Mouse (Mus musculus) heart, embryonic 10.5 days (tissue): Measurements from ENCODE around the gene Ces5a. TPM values are rescaled to one million over a fixed set of nuclear protein-coding genes. Genes with fewer than 3 reads are reported as not detected.
A peak's percentile ranks its signal among the peaks of the same experiment; 100 is the strongest.

ENCODE experiments used
- DNase-seq: peaks from one replicate; pipeline ENCODE4 v3.0.0-alpha.2; 2017; ENCODE audit warnings: low spot score
- H3K27ac ChIP-seq: fragments of 300-500 bp; sonication (generic); 2 replicates; pipeline ENCODE4 v1.5.1; 2016; ENCODE audit warnings: mild to moderate bottlenecking
- H3K27me3 ChIP-seq: fragments of 300-500 bp; sonication (generic); 2 replicates; pipeline ENCODE4 v1.6.1; 2016; ENCODE audit warnings: mild to moderate bottlenecking; ENCODE audit not compliant: poor library complexity, insufficient read depth, severe bottlenecking
- H3K36me3 ChIP-seq: fragments of 300-500 bp; sonication (generic); 2 replicates; pipeline ENCODE4 v1.6.1; 2016; ENCODE audit warnings: mild to moderate bottlenecking, moderate library complexity
- H3K4me1 ChIP-seq: fragments of 300-500 bp; sonication (generic); 2 replicates; pipeline ENCODE4 v1.6.1; 2016; ENCODE audit warnings: mild to moderate bottlenecking
- H3K4me3 ChIP-seq: fragments of 300-500 bp; sonication (generic); 2 replicates; pipeline ENCODE4 v1.5.1; 2016; ENCODE audit warnings: mild to moderate bottlenecking, moderate library complexity
- H3K9me3 ChIP-seq: fragments of 300-500 bp; sonication (generic); 2 replicates; pipeline ENCODE4 v1.6.1; 2016; ENCODE audit warnings: mild to moderate bottlenecking, moderate library complexity
- WGBS: fragments of 180-500 bp; shearing (Covaris S2); methylation state at CpG from one replicate; pipeline ENCODE4 v1.1.7; 2016; 5-methylcytosine and 5-hydroxymethylcytosine counted together
- polyA plus RNA-seq: library from polyadenylated mRNA; unstranded; fragments of >200 nt; fragmentation: Nextera tagmentation; extraction: Ambion mirVana; gene quantifications from 2 replicates; pipeline ENCODE4 v1.2.1, GENCODE M21; 2016

The Ces5a gene
- not detected in 2 replicates for polyA plus RNA-seq

DNA sequence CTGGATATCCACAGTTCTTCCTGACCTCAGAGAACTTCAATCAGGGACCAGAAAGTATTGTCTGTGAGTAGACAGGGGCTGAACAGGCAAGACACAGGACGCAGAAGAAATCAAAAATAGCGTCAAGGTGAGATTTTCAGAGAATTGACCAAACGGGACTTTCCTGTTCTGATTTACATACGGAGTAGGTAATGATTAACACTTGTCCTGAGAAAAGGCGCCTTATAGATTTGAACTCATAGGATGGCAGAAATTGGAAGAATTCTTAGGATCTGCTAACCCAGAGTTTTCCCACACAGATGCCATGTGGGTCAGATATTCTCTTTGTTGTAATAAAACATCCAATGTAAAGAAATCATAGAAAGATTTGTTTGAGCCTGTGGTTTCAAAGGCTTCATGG lies at the start of gene Ces5a:
Ces5a (minus strand) TSS at position 101 of the 400 bp plus-strand sequence.
- no peaks in the 10 kb centered on the region for H3K9me3 ChIP-seq
- DNase-seq: no peak

DNA sequence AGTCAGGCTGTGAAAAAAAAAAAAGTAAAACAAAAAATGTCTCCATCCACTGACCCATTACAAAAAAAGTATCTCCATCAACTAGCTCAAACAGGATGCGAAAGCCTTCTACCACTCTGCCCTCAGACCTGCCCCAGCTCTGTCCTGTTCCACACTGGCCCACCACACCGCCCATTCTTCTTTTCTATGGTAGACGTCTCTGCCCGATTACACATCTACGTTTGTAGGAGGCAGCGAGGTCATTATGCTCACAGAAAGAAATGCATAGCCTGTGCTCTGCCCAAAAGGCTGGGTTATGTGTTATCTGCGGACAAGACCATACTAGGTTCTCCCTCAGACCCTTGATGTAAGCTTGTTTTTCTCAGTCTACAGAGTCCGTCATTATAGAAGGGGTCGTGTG lies 37.2 kb upstream of the Ces5a start:
- peak; percentile 59 for DNase-seq
- WGBS: 84% methylated on average over 9 of the region's 9 CpGs

More for the DNA sequence above, at the start of gene Ces5a:
- Histone ChIP-seq H3K27ac (no peak within 1 kb of the TSS), H3K4me3 (no peak within 1 kb of the TSS), H3K4me1 (no peaks in the 10 kb centered on the region), H3K36me3 (no peaks in the 10 kb centered on the region), H3K27me3 (no peaks in the 10 kb centered on the region)
- WGBS: 83% methylated on average over 5 of the region's 5 CpGs

DNA sequence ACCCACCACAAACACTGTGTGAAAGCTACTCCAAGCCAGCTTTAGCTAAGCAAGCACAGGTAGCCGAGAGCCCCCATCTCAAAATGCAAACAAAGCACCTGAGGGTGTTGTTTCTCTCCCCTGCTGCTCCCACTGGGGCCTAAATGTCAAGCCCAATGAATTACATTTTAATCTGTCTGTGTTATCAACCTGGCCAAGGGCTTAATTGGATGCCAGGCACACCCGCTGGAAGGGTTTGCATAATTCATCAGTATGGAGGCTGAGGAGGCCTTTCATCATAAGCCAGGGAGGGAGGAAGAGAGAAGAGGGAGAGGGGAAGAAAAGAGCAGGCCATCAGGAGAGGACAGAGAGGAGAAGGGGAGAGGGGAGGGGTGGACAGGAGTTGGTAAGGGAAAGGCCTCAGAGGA lies 36.5 kb upstream of the Ces5a start:
- peak; percentile 68 for DNase-seq

More for the DNA sequence above, 37.2 kb upstream of the Ces5a start:
- no peaks in the 10 kb centered on the region for H3K27me3 ChIP-seq
- 0 out of 2 replicates have a peak, but pooled peaks cover 4% of the 10 kb centered on the region for H3K36me3 ChIP-seq
- 0 out of 2 replicates have a peak, but pooled peaks cover 5% of the 10 kb centered on the region for H3K9me3 ChIP-seq
- no peak overlapping the region for H3K4me3 ChIP-seq
- no peak overlapping the region for H3K27ac ChIP-seq
- H3K4me1 ChIP-seq: peaks cover 30% of the 10 kb centered on the region

DNA sequence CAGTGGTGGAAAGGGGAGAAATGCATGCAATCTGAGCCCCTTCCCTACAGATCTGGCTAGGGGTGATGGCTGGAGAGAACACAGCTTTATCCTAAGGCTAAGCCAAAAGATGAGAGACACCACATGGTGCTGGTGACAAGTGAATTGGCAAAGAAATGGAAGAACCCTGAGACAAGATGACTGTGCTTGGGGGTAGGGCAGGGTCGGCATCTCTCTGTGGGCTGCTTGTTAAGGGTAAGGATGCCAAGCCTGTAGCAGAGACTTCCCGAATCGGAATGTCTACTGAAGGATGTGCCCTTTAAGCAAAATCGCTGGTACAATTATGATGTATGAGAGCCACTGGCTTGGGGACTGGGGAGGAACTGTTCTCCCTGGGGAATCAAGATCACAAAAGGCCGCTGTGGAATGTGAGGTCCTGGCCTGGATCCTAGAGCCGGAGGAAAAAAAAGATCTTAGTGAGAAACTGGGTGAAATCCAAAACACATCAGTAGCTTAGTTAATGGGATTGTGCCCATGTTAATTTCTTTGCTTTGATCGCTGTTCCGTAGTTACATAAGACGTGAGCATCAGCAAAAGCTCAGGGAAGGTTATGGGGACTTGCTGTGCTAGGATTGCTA lies 35.8 kb upstream of the Ces5a start:
- H3K4me3 ChIP-seq: no peak overlapping the region
- H3K36me3 ChIP-seq: 0 out of 2 replicates have a peak, but pooled peaks cover 4% of the 10 kb centered on the region
- no peaks in the 10 kb centered on the region for H3K27me3 ChIP-seq
- WGBS: 29% methylated on average over 9 of the region's 9 CpGs
- H3K4me1 ChIP-seq: peaks cover 30% of the 10 kb centered on the region
- DNase-seq: peak; percentile 59
- 0 out of 2 replicates have a peak, but pooled peaks cover 5% of the 10 kb centered on the region for H3K9me3 ChIP-seq
- peak overlapping the region; percentile 79 for H3K27ac ChIP-seq

More for the DNA sequence above, 36.5 kb upstream of the Ces5a start:
- 46% methylated on average over 2 of the region's 2 CpGs for WGBS
- Histone ChIP-seq H3K27ac (peak overlapping the region; percentile 53), H3K4me3 (no peak overlapping the region), H3K27me3 (no peaks in the 10 kb centered on the region), H3K9me3 (0 out of 2 replicates have a peak, but pooled peaks cover 5% of the 10 kb centered on the region), H3K4me1 (peaks cover 30% of the 10 kb centered on the region), H3K36me3 (0 out of 2 replicates have a peak, but pooled peaks cover 4% of the 10 kb centered on the region)

DNA sequence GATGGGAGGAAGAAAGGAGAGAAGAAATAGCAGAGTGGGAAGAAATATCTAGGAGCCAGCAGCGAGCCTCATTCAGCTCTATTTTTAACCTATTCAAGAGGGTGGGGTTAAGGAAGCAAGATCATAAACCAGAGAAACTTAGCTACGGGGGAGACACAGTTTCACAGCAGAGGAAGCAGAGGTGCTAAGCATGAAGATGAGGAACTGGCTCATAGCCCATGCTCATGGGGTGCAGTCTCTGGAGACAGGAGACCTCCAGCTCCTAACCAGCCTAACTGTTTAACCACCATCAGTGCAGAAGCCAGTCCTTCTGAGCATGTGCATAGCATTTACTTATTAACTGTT lies 34.5 kb upstream of the Ces5a start:
- H3K9me3 ChIP-seq: 0 out of 2 replicates have a peak, but pooled peaks cover 5% of the 10 kb centered on the region
- peak overlapping the region; percentile 79 for H3K27ac ChIP-seq
- 20% methylated on average over 2 of the region's 2 CpGs for WGBS
- peaks cover 30% of the 10 kb centered on the region for H3K4me1 ChIP-seq
- peak; percentile 62 for DNase-seq
- H3K27me3 ChIP-seq: no peaks in the 10 kb centered on the region
- H3K36me3 ChIP-seq: 0 out of 2 replicates have a peak, but pooled peaks cover 4% of the 10 kb centered on the region
- H3K4me3 ChIP-seq: peak overlapping the region; percentile 6; the same call in 1 of the 2 replicates

DNA sequence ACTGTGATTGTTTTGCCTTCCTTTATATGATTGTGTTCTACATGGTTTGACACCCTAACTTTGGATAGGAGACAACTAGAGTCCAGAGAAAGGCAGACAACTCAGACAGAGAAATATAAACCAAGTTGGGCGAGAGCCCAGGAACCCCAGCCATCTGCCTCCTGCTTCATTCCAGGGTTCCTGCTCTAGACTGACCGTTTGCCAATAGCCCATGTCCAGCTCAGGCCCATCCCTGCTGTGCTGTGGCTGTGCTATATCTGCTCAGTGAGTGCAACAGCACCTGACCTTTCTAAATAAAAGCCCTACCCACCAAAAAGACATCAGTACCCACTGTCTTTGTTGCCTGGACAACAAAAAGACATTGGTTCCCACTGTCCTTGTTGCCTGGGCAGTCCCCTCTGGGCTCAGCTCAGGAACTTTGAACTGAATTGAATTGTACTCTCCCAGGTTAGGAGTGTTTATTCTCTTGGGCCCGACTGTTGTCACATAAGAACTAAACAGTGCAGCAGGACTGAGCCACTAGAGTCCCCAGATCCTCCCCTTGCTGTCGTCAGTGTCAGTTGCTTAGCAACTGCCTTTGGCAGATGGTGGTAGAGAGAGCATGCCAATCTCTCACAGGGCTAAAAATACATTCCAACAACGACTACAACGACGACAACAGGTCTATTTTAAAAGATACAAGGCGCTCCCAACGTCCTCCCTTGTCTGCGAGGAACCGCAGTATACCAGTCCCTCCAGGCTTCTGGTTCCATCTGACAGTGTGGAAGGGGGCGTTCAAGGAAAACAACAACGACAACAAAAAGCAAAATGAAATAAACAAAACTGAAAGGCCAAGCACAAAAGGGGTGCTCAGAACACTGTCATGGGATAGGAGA lies 33.9 kb upstream of the Ces5a start:
- Histone ChIP-seq H3K4me3 (peak overlapping the region; percentile 6; the same call in 1 of the 2 replicates), H3K27me3 (no peaks in the 10 kb centered on the region)
- DNase-seq: peak; percentile 86

DNA sequence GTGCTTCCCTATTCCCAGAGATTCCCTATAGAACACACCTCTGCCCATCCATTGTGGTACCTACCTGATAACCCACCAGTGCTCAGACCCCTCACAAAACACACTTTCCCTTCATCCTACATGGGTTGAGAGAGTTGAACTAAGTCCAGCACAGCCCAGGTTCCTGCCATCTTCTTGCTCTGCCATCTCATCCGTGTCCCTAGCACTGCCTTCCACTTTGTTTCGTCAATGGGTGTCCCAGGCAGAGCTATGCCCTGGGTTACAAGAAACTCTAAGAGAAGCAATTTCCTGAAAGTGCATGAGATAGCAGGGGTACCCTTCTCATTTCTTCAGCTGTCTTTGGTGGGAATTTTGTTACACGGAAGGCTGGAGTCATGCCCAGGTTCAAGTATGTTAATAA lies 33.0 kb upstream of the Ces5a start:
- Histone ChIP-seq H3K9me3 (0 out of 2 replicates have a peak, but pooled peaks cover 5% of the 10 kb centered on the region), H3K27ac (peak overlapping the region; percentile 79; the same call in 1 of the 2 replicates), H3K27me3 (no peaks in the 10 kb centered on the region), H3K36me3 (0 out of 2 replicates have a peak, but pooled peaks cover 4% of the 10 kb centered on the region), H3K4me3 (no peak overlapping the region), H3K4me1 (peaks cover 30% of the 10 kb centered on the region)
- DNase-seq: no peak
- WGBS: 93% methylated on average over 3 of the region's 3 CpGs

More for the DNA sequence above, 33.9 kb upstream of the Ces5a start:
- Histone ChIP-seq H3K27ac (peak overlapping the region; percentile 79), H3K4me1 (peaks cover 30% of the 10 kb centered on the region), H3K36me3 (0 out of 2 replicates have a peak, but pooled peaks cover 4% of the 10 kb centered on the region), H3K9me3 (0 out of 2 replicates have a peak, but pooled peaks cover 5% of the 10 kb centered on the region)
- WGBS: 33% methylated on average over 13 of the region's 13 CpGs

DNA sequence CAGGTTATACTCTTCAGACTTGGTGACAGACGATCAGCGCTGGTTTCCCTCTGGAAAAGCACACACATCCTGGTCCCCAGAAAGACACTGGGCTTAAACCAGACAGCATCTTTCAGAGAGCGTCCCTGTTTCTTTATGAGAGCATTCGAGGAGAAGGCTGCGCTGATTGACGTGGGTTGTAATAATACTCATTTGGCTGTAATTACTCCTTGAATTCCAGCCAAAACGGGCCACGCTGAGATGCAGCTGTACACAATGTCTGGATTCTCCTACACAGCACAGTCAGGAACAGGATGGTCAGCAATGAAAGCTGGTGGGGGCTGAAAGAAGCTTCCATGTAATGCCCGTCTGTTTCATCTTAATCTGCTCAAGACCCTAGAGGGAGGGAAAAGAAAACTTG lies 31.5 kb upstream of the Ces5a start:
- H3K9me3 ChIP-seq: 0 out of 2 replicates have a peak, but pooled peaks cover 5% of the 10 kb centered on the region
- no peak overlapping the region for H3K27ac ChIP-seq
- 86% methylated on average over 9 of the region's 9 CpGs for WGBS
- peak; percentile 60 for DNase-seq
- H3K4me1 ChIP-seq: peaks cover 26% of the 10 kb centered on the region
- 0 out of 2 replicates have a peak, but pooled peaks cover 4% of the 10 kb centered on the region for H3K36me3 ChIP-seq
- no peak overlapping the region for H3K4me3 ChIP-seq
- H3K27me3 ChIP-seq: no peaks in the 10 kb centered on the region

DNA sequence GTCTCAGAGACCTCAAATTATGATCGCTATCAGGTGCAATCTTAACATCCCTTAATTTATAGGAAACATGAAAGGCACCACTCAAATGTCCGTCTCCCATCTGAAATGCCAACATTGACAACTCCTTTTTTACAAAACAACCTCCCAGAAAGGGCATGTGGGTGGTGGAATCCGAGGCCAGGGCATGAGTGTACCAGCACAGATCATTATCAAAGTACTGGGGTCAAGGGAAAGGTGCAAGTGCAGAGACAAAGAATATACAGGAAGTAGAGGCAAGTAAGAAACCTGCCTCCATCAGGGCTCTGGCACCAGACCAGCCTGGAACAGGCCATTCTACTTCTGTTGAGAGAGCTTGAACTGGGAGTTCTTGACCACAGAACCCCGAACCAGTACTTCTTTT lies 29.0 kb upstream of the Ces5a start:
- Histone ChIP-seq H3K36me3 (0 out of 2 replicates have a peak, but pooled peaks cover 4% of the 10 kb centered on the region), H3K9me3 (0 out of 2 replicates have a peak, but pooled peaks cover 5% of the 10 kb centered on the region), H3K27ac (no peak overlapping the region), H3K27me3 (no peaks in the 10 kb centered on the region), H3K4me1 (peaks cover 6% of the 10 kb centered on the region), H3K4me3 (no peak overlapping the region)
- WGBS: 70% methylated on average over 4 of the region's 4 CpGs
- peak; percentile 62 for DNase-seq

DNA sequence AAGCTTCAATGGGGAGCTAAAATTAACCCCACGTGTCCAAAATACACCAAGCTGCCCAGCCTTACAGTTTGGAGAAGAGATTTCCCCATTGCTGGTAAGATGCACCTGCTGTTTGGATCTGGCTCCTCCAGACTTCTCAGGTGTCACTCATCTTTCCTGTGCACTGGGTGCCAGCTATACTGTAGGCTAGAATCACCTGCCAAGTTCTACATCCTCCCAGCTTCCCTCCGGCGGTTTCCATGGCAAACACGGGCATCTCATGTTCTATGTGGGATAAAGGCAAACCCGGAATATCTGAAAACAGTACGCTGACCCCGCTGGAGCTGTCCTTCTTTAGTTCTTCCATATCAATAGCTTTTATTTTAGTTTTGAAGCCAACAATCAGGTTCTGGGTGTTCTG lies 27.9 kb upstream of the Ces5a start:
- H3K9me3 ChIP-seq: 0 out of 2 replicates have a peak, but pooled peaks cover 4% of the 10 kb centered on the region
- no peak overlapping the region for H3K4me3 ChIP-seq
- H3K36me3 ChIP-seq: 0 out of 2 replicates have a peak, but pooled peaks cover 3% of the 10 kb centered on the region
- H3K27ac ChIP-seq: no peak overlapping the region
- no peaks in the 10 kb centered on the region for H3K4me1 ChIP-seq
- peak; percentile 53 for DNase-seq
- 84% methylated on average over 7 of the region's 7 CpGs for WGBS
- no peaks in the 10 kb centered on the region for H3K27me3 ChIP-seq

DNA sequence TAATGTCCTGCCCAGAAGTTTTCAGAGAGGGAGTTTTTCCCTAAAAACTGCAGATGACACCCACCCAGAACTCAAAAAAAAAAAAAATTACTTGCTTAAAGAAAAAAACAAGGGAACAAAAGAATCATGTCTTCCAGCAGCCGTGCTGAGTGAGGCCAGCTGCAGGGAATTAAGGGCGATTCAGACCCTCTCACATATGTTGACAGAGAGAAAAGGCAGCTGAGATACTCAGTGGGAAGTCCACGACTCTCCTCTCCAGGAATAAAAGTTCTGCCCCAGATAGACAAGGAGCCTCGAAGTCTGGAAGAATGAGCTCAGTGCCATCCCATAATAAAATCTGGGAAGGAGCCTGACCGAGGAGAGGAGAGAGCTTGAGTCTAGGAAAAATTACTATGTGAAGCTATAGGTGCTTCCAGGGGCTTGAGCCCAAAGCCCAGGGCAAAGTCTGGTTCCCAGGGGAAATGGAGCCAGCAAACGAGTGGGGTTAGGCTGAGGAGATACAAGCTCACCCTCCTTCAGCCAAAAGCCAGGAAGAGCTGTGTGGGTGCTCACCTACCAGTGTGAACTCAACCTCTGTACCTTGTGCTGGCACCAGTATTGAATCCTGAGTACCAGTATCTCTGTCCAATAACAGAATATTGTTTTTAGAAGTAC lies 27.1 kb upstream of the Ces5a start:
- no peaks in the 10 kb centered on the region for H3K27me3 ChIP-seq
- 27% methylated on average over 6 of the region's 6 CpGs for WGBS
- no peak overlapping the region for H3K4me3 ChIP-seq
- DNase-seq: peak; percentile 57
- no peak overlapping the region for H3K27ac ChIP-seq
- H3K36me3 ChIP-seq: no peaks in the 10 kb centered on the region
- no peaks in the 10 kb centered on the region for H3K4me1 ChIP-seq
- no peaks in the 10 kb centered on the region for H3K9me3 ChIP-seq

DNA sequence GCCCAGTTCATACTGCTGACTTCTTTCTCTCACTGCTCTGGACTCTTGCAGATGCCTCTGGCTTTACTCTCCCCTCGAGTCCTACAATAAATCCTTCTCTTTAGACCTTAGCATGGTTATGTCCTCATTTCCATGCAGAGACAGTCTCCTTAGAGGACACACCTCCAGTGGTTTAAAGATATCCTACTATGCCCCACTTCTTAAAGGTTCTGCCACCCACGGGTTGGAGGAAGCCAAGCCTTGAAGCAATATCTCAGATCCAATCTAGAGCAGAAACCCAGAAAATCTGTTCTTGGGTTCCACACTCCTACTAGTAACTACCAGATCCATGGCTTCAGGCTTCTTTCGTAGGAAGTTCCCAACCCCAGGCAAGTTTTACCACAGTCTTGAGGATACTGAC lies 25.6 kb upstream of the Ces5a start:
- no peaks in the 10 kb centered on the region for H3K4me1 ChIP-seq
- DNase-seq: peak; percentile 22
- no peak overlapping the region for H3K4me3 ChIP-seq
- WGBS: 70% methylated on average over 3 of the region's 3 CpGs
- no peaks in the 10 kb centered on the region for H3K27me3 ChIP-seq
- no peaks in the 10 kb centered on the region for H3K36me3 ChIP-seq
- no peaks in the 10 kb centered on the region for H3K9me3 ChIP-seq
- H3K27ac ChIP-seq: no peak overlapping the region
